Mouse (Mus musculus) liver, embryonic 14.5 days (tissue): ENCODE measurements around the gene Fhit. TPM values are rescaled to one million over a fixed set of nuclear protein-coding genes. Genes with fewer than 3 reads are reported as not detected.

Experiments used
- ATAC-seq: fragments of 200-750 bp; cut with Nextera tagmentation; 2 replicates; pipeline ENCODE4 v1.8.0; 2017; ENCODE audit warnings: moderate number of reproducible peaks, mild to moderate bottlenecking, moderate library complexity; ENCODE audit not compliant: insufficient read depth
- DNase-seq, 3 experiments: peaks; one replicate each; pipeline ENCODE4 v3.0.0-alpha.2; 2012 to 2013; ENCODE audit warnings: low read depth in 3 of 3, low spot score in 3 of 3
- H3K27ac ChIP-seq: fragments of 300-500 bp; sonication (generic); 2 replicates; pipeline ENCODE4 v1.5.1; 2014; ENCODE audit warnings: moderate library complexity, mild to moderate bottlenecking, control low read depth, inconsistent platforms
- H3K27me3 ChIP-seq: fragments of 300-500 bp; sonication (generic); 2 replicates; pipeline ENCODE4 v1.6.1; 2014; ENCODE audit warnings: mild to moderate bottlenecking, low read length, moderate library complexity; ENCODE audit not compliant: control insufficient read depth, insufficient read depth
- H3K36me3 ChIP-seq: fragments of 300-500 bp; sonication (generic); replicated peaks from 2 replicates; pipeline ENCODE4 v1.6.1; 2014; ENCODE audit warnings: low read depth; ENCODE audit not compliant: control insufficient read depth, insufficient read depth
- H3K4me1 ChIP-seq, 2 experiments: fragments of 200-500 bp in 1 of 2; fragments of 300-500 bp in 1 of 2; sonication (generic) in 1 of 2; replicated peaks; 2 replicates each; pipeline ENCODE4 v1.6.1; 2012 to 2014; ENCODE audit warnings: antibody characterized with exemption in 1 of 2, inconsistent platforms in 1 of 2, low read length in 1 of 2; ENCODE audit not compliant: control insufficient read depth in 2 of 2, insufficient read depth in 2 of 2
- H3K4me2 ChIP-seq: fragments of 300-500 bp; sonication (generic); 2 replicates; pipeline ENCODE4 v1.6.1; 2014; ENCODE audit warnings: low read depth, mild to moderate bottlenecking, control low read depth, moderate library complexity
- H3K4me3 ChIP-seq, 2 experiments: fragments of 200-500 bp in 1 of 2; fragments of 300-500 bp in 1 of 2; sonication (generic) in 1 of 2; 2 replicates each; pipeline ENCODE4 v1.5.1; 2012 to 2014; ENCODE audit warnings: low read depth in 2 of 2, low read length in 2 of 2, mild to moderate bottlenecking in 2 of 2, control low read depth in 1 of 2, inconsistent platforms in 1 of 2, moderate library complexity in 1 of 2; ENCODE audit not compliant: insufficient read depth in 1 of 2
- H3K9ac ChIP-seq: fragments of 300-500 bp; sonication (generic); replicated peaks from 2 replicates; pipeline ENCODE4 v1.6.1; 2014; ENCODE audit warnings: mild to moderate bottlenecking, control low read depth, moderate library complexity
- H3K9me3 ChIP-seq: fragments of 300-500 bp; sonication (generic); 2 replicates; pipeline ENCODE4 v1.6.1; 2016; ENCODE audit warnings: low read length, mixed read lengths; ENCODE audit not compliant: control insufficient read depth
- CTCF ChIP-seq: IDR thresholded peaks from 2 replicates; pipeline ENCODE4 v1.5.1; 2016; ENCODE audit warnings: antibody characterized with exemption, low read depth, control low read depth
- EP300 ChIP-seq: IDR thresholded peaks from 2 replicates; pipeline ENCODE4 v1.6.1; 2016; ENCODE audit warnings: antibody characterized with exemption, low read depth
- WGBS: fragments of 180-500 bp; shearing (Covaris S2); extraction: QIAGEN DNeasy Blood & Tissue Kit; methylation state at CpG from one replicate; pipeline ENCODE4 v1.1.7; 2014; ENCODE audit not compliant: insufficient replicate concordance; 5-methylcytosine and 5-hydroxymethylcytosine counted together
- polyA plus RNA-seq, 2 experiments: library from polyadenylated mRNA; depleted of rRNA in 1 of 2; stranded (reverse) in 1 of 2; unstranded in 1 of 2; fragments of >200 nt; fragmentation: Nextera tagmentation in 1 of 2; extraction: Ambion mirVana in 1 of 2; gene quantifications; 2 replicates each; pipeline versions ENCODE4 v1.2.1 to v1.2.3; 2012 to 2014

Fhit gene
- polyA plus RNA-seq, 2 experiments, result 1.4 to 1.9 TPM

DNA sequence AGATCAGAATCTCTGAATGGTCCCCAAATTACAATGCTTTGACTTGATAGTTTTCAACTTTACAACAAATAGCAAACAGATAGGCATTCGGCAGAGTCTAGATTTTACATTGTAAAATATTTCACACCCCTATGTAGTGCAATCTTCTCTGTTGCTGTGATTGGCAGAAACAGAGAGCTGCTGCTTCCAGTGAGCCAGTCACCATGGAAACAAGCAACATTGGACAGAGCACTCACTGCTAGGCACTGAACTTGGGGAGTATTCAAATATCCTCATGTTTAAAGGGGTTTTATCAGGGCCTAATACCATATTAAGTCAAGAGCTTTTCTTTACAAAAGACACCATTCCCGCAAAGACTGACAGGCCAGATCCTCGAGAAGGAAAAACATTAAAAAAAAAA lies 1187.4 kb downstream of the Fhit start:
- ATAC-seq, result no peak
- no peaks in the 10 kb centered on the region for H3K9me3 ChIP-seq
- WGBS, result 56% methylated on average over 3 of the region's 3 CpGs

DNA sequence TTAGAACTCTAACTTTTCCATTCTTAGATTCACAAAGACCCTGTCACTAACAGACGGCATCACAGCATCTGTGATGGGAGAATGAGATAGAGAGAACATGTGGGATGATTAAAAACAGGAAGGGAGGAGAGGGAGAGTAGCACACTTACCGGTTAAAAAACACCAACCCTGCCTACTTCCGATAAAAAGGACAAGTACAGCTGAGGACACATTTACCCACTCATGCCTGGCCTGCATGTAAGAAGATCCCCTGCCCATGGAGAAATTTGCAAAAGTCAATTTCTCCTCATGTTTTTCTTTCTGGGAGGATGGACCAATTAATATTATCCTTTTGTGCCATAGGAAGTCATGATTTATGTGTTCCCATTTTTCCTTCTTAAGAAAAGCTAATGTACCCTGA lies 1198.0 kb downstream of the Fhit start:
- Histone ChIP-seq H3K4me2 (no peak overlapping the region), H3K9me3 (no peaks in the 10 kb centered on the region), H3K4me3 (no peak overlapping the region), H3K27ac (no peak overlapping the region), H3K27me3 (no peaks in the 10 kb centered on the region), H3K4me1 (no peaks in the 10 kb centered on the region), H3K9ac (no peak overlapping the region), H3K36me3 (no peaks in the 10 kb centered on the region)
- no peak for ATAC-seq
- 62% methylated on average over 3 of the region's 3 CpGs for WGBS
- DNase-seq, result no peak
- no peak for TF ChIP-seq CTCF
- no peak for TF ChIP-seq EP300

More for the DNA sequence above, 1187.4 kb downstream of the Fhit start:
- H3K27me3 ChIP-seq, result no peaks in the 10 kb centered on the region
- TF ChIP-seq CTCF (no peak), EP300 (no peak)
- no peaks in the 10 kb centered on the region for H3K4me1 ChIP-seq
- no peak overlapping the region for H3K4me3 ChIP-seq
- H3K36me3 ChIP-seq, result no peaks in the 10 kb centered on the region
- no peak overlapping the region for H3K4me2 ChIP-seq
- DNase-seq, result no peak
- H3K9ac ChIP-seq, result no peak overlapping the region
- H3K27ac ChIP-seq, result no peak overlapping the region

DNA sequence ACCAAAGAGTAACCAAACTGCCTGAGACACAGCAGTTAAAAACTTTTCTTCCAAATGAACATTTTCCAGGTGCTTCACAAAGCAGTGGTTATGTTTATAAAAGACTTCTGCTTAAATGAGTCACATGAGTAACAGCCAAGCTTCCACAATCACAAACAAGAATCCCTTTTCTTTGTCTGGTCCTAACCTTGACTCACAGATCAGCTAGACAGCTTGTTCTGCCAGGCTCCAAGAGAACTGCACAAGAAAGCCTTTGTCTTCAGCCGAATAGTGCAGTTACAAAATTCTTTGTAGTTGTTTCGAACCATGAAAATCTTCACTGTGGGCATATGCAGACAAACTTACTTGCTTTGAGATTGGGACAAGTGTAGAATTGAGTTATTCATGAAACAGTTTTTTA lies 1201.4 kb downstream of the Fhit start:
- no peak for TF ChIP-seq EP300
- no peak for TF ChIP-seq CTCF
- H3K4me3 ChIP-seq, result no peak overlapping the region
- no peaks in the 10 kb centered on the region for H3K9me3 ChIP-seq
- no peak for DNase-seq
- H3K4me2 ChIP-seq, result no peak overlapping the region
- H3K36me3 ChIP-seq, result no peaks in the 10 kb centered on the region
- H3K9ac ChIP-seq, result no peak overlapping the region
- H3K27ac ChIP-seq, result no peak overlapping the region
- no peaks in the 10 kb centered on the region for H3K27me3 ChIP-seq
- WGBS, result 64% methylated on average over 2 of the region's 2 CpGs
- no peak for ATAC-seq
- no peaks in the 10 kb centered on the region for H3K4me1 ChIP-seq

DNA sequence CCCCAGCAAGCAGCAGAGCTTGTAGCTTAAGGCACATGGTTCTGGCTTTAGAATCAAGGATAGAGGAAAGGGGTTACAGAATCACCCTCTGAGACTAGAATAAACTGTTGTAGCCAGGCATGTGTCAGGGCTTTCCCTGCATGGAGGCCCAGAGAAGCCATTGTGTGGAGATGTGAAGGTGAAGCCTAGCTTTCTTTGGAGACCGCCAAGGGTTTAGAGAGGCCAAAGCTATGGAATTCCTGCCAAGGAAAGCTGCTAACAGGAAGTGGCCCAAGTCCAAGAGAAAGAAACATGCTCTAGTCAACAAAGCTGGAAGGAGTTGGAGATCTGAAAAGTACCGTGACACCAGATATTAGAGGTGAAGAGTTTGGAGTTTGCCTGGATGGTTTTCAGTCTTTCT lies 1262.3 kb downstream of the Fhit start:
- Histone ChIP-seq H3K9ac (no peak overlapping the region), H3K36me3 (no peaks in the 10 kb centered on the region), H3K4me3 (no peak overlapping the region), H3K9me3 (no peaks in the 10 kb centered on the region), H3K27ac (no peak overlapping the region), H3K27me3 (no peaks in the 10 kb centered on the region), H3K4me1 (no peaks in the 10 kb centered on the region), H3K4me2 (no peak overlapping the region)
- TF ChIP-seq EP300, result no peak
- no peak for TF ChIP-seq CTCF
- WGBS, result 72% methylated on average over 2 of the region's 2 CpGs
- ATAC-seq (no peak), DNase-seq (no peak)

DNA sequence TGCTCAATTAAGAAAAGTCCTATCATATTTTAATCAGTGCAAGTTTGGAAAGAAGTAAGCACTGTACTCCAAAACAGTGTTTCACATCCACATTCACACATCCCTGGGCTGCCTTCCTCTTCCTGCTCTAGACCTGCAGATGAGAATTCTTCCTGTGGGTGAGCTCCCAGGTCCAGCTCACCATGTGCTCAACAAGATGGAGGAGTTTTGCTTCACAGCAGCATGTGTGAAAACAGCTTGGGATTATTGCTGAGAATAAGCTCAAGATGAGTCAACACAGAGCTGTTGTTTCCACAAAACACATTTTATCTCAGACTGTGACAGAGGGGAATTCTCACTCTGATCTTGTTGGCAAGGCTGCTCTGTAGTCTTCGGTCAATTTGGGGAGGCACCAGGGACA lies 1265.3 kb downstream of the Fhit start:
- WGBS, result 62% methylated on average over 1 of the region's 1 CpGs
- Histone ChIP-seq H3K27me3 (no peaks in the 10 kb centered on the region), H3K4me1 (no peaks in the 10 kb centered on the region), H3K27ac (no peak overlapping the region), H3K9ac (no peak overlapping the region), H3K4me3 (no peak overlapping the region), H3K9me3 (no peaks in the 10 kb centered on the region), H3K36me3 (no peaks in the 10 kb centered on the region), H3K4me2 (no peak overlapping the region)
- TF ChIP-seq EP300 (no peak), CTCF (no peak)
- ATAC-seq (no peak), DNase-seq (no peak)
